Mouse (Mus musculus): ENCODE data around the gene Rubcn. TPM values are rescaled to one million over a fixed set of nuclear protein-coding genes. Genes with fewer than 3 reads are reported as not detected.

The Rubcn gene
- total RNA-seq, 2 experiments from 2014 or later, result 61.4 to 62.4 TPM

GRCm38 (mm10) chr16:32870231-32870630 lies 7.3 kb downstream of the Rubcn start:
- DNase-seq, result no peak

DNA sequence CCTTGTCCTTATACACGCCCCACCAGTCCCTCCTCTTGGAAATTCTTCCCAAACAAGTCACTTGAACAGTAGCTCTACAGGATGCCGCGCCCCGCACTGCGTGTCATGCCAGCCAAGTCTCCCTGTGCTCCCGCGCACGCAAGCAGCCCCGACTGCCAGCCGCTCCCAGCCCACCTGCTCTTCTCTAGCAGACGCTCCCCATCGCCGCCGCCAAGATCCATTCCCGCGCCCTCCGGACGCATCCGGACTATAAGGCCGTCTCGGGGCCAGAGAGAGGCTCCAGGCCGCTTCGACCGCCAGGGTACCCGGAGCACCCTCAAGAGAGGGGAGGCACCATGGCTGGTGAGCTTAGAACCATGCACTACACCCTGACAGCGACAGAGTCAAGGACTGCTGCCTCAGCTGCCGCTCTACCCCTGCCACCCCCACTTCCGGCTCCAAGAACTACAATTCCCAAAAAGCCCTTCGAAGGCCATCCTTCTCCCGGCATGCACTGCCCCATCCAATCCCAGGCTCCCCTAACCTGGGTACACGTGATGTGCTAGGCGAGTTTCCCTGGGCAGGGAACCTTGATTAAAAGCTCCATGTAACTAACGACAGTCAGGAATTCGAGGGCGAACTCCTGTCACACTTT lies 9.5 kb downstream of the Rubcn start:
- DNase-seq, result peak; percentile 90 to 95

DNA sequence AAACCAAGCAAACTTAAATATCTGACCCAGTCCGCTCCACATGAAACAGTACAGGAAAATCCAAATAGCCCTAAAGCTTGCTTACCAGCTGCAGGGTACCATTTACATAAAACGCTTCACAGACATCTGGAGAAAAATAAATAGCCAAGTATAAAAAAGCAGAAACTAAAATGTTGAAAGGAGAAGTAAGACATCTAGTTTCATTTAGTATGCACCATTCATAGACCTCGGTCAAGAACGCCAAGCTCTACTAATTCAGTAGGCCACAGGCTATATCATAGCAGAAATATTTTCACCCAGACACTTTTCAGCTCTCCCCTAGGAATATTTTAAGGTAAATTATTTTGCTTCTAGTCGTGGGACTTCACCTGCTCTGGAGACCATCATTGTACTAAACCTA lies 10.9 kb downstream of the Rubcn start:
- no peak for DNase-seq

DNA sequence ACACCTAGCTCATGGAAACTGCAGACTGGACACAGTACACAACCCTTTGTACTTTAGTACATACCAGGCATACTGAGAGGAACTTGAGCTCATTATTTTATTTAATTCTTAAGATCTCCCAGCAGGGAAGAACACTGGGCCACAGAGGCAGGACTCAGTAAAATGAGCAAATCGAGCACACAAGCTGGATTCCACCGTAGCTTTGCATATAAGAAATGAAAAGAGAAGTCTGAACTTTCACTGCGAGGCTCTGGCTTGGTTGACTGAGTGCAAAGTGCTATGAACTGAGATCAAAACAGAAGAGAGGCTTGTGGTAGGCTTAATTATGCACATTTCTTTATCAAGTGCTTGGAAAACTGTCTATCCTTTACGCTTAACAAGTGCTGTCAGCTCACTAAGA lies 12.2 kb downstream of the Rubcn start:
- no peak for DNase-seq

GRCm38 (mm10) chr16:32861813-32862385 lies 15.7 kb downstream of the Rubcn start:
- DNase-seq, result no peak

DNA sequence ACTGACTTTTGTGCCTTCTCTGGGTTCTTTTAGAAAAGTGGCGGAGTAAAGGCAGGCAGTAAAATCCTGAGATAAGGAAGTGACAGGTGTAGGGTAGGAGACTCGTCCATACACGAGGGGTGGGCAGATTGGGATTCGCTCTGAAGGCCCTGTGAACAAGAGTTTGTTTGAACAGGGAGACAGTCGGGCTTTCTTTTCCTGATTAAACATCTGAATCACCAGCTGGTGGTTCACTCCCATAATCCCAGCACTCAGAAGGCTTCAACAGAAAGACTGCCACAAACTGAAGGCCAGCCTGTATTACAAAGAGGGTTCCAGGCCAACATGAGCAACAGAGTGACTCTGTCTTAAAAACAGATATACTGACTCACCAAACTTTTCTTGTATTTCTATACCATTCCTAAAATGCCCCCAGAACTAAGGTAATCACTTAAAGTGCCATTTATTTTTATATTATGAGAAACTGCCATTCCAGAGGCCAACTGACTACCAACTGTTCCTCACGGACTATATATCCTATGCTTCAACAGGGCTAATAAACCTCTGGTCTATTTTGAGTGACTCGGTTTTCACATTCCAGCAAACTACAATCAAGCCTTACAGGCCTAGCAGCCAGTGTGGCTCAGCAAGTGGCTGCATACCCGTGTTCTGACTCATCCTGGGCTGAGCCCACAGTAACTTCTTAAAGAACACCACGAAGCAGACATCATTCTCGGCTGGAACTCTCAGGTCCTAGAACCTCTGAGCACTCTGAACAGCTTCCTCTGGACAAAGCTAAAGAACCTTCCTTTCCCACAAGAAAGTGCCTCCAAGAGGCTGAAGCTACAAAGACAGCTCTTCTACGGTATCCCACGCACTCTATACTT lies 18.6 kb downstream of the Rubcn start:
- peak in 1 of 2 experiments; percentile 15 for DNase-seq

DNA sequence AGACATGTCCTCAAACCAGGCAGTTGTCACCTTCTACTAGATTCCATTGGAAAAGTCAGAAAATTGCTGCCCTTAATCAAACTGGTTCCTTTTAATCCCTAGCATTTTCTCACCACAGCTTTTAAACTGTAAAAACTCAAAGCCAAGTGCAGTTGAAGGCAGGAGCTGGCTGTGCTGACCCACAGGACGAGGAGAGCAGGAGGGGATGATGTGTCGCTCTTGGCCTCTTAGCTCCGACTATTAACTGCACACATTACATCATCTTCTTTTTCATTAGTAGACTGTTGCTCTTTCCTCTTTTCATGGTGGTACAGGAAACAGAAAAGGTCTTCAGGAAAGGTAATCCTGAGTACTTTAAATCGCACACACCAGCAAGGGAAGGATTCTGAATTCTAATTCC lies 19.2 kb downstream of the Rubcn start:
- no peak for DNase-seq

GRCm38 (mm10) chr16:32856751-32857150 lies 20.8 kb downstream of the Rubcn start:
- no peak for DNase-seq

GRCm38 (mm10) chr16:32854050-32854571 lies 23.5 kb downstream of the Rubcn start:
- no peak for DNase-seq

GRCm38 (mm10) chr16:32853492-32854049 lies 24.0 kb downstream of the Rubcn start:
- no peak for DNase-seq

DNA sequence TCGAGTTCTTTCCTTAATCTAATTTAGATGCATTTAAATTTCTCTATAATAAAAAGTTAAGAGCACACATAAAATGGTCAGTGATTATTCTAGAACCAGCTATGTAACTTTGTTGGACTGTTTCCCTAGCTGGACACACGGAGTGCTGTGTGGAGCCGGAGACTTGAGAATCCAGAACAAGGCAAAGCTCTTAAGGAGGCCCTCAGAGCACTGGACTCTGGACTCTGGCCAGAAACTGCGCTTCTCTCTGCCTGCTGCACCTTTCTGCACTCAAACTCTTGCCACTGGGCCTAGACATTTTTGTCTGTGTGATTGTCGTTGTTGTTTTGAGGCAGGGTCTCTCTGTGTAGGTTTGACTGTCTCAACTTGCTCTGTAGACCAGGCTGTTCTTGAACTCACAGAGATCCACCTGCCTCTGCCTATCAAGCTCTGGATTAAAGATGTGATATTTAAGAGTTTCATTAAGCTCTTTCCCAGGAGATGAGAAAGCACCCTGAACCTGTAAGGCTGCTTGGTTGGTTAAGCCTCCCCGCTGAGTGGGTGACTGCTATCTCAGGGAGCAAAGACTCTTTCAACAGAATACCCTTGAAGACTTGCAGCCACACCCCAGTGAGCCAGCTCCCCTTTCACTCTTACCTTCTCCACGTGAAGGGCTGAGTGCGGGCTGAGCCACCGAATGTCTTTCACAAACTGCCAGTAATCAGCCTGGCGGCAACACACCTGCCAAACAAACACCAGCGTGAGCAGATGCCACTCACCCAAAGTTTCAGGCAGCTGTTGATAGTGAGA lies 28.3 kb downstream of the Rubcn start:
- DNase-seq, result no peak

DNA sequence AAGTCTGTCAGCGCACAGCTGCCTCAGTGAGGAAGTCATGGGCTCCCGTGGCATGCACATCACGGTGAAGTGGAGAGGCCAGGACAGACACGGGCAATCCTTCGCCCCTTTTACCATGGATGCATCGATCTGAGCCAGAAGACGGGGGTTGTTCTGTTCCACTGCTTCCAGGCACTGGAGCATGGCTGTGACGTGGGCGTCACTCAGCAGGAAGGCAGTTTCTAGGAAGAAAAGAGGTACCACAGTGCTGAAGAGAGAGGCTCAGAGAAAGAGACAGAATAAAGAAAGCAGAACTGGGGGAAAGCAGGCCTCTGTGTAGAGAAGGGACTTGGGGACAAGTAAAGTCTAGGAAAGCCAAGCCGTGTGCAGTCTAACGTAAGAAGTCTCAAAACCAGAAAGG lies 30.5 kb downstream of the Rubcn start:
- DNase-seq, result no peak

GRCm38 (mm10) chr16:32831501-32831900 lies 46.1 kb downstream of the Rubcn start:
- DNase-seq, result no peak

DNA sequence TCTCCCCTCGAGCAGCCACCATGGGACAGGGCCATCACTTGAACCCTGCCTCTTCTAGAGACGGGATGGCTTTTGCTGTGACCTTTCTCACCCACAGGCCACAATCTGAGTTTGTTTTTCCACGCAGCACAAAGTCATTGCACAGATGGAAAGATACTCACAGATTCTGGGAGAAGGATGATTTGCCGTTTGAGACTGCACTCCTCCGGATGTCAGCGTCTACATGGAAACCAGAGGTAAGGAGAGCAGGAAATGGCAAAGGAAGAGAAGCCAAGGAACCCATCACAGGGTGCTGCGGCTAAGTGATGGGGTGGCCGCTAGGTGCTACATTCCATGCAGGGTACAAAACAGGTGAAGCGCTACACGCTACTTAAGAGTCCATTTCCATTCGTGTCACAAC lies 48.5 kb downstream of the Rubcn start:
- DNase-seq, result no peak

DNA sequence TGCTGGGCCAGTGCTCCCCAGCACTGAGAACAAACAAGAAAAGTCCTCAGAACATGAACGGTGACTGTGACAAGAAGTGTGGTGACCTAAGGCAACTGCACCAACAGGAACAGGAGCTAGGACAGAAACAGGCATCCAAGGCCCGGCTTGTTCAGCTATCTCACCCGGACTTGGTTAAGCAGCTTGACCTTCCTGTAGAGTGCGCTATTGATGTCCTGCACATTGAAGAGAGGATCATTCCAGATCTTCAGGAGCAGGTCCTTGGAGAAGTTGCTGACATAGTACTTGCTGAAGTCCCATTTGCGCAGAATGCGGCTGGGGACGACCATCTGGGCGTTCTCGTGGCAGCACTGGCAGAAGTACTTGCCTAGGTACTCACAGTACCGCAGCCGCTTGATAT lies 51.0 kb downstream of the Rubcn start:
- no peak for DNase-seq

DNA sequence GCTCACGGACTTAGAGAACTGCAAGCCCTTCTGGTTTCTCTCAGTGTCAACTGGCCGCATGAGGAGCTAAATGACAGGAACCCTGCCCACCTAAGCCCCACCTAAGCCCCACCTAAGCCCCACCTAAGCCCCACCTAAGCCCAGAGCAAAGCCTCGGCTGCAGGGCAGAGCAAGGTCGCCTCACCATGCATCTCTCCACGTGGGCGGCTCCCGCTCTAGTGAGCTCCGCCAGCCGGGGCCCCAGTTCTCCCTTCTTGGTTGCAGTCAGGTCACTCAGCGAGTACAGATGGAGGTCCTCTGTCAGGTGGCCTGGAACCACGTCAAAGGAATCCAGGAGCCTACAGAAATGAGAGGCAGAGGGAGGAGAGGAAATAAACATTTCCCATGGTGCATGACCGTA lies 52.2 kb downstream of the Rubcn start:
- no peak for DNase-seq

- DNase-seq, result no peak
These were observed 53.5 kb downstream of the Rubcn start for GRCm38 (mm10) chr16:32824061-32824460.

GRCm38 (mm10) chr16:32823487-32823886 lies 54.1 kb downstream of the Rubcn start:
- no peak for DNase-seq

GRCm38 (mm10) chr16:32822881-32823280 lies 54.7 kb downstream of the Rubcn start:
- no peak for DNase-seq

DNA sequence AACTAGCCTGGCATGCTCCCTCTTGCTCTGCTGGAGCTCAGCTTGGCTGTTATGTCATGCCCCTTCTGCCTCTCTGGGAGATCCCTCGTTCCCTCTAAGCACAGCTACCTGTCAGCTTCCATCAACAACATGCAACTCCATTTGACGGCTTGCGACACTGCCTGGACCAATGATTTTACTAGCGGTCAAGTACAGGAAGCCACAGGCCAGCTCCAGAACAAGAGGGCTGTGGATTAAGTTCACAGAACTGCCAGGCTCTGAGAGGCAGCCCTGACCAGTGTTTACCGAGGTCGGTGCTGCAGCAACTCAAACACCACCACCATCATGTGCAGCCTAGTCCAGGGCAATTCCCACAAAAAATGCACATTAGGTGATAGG lies 55.1 kb downstream of the Rubcn start:
- no peak for DNase-seq

- DNase-seq, result no peak
These were observed 55.7 kb downstream of the Rubcn start for GRCm38 (mm10) chr16:32821772-32822449.

DNA sequence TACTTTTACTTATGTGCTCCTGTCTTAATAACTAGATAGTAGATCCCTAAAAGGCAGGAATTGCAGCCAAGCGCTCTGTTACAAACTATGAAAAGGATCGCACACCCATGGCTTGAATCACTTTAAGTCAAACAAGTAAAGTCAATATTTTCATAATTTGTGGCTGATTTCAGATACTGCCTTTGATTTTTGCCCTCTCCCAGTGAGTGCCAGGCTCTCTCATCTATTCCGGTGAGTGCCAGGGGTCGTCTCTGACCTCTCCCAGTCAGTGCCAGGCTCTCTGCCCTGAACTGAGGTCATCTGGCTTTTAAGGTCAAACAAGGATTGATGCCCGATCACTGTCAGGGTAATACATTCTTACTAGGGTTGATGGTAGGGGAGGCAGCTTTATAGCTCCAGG lies 59.1 kb downstream of the Rubcn start:
- DNase-seq, result no peak
